15 mouse cellular contexts compared by ENCODE assay signal in genomic region chr10:98012916-98013315, GRCm38 (mm10).
A peak's percentile ranks its signal among the peaks of the same experiment; 100 is the strongest.
DNase-seq lines count a peak whose midpoint lies in the region; ATAC-seq lines count a peak whose summit lies in the region.
"Had no signal": no experiment of that assay in that cellular context is flagged by ENCODE, and none has a peak within 500 bp of the region (broad histone marks: within the 10 kb centered on the region; RNA-seq: fewer than 3 reads in every experiment).

No protein-coding gene starts in this region.

- DNase-seq in frontal cortex, postnatal 10 days (ENCODE audit: low spot score in 2 of 2), result no peak
- peak; percentile 24 for DNase-seq in brain, adult 2 months (ENCODE audit: low read depth, low spot score)
- DNase-seq in telencephalon, adult 2 months (ENCODE audit: low read depth, low spot score), result peak; percentile 28
- no peak for DNase-seq in kidney, postnatal 4 days
- DNase-seq: adrenal gland, adult 2 months; adrenal gland, postnatal 10 days; adrenal gland, postnatal 25 days; cerebellum, adult 11-12 months; cerebellum, adult 2 months; cerebellum, adult 9-10 months; cerebellum, postnatal 10 days; cerebellum, postnatal 25 days had no signal

- peak; percentile 91 for ATAC-seq in frontal cortex, adult (ENCODE audit: low TSS enrichment)
- ATAC-seq: forebrain, embryonic 14.5 days; forebrain, embryonic 16.5 days had no signal

Comparison
In these comparisons a context has a peak if more than half of its experiments do, and no peak if none do; other contexts are left out.
1. DNase-seq: peak in brain, adult 2 months (single experiment) and telencephalon, adult 2 months (single experiment); none in frontal cortex, postnatal 10 days (0 of 2) and kidney, postnatal 4 days (0 of 2).